Mouse (Mus musculus) central nervous system, embryonic 14 days (tissue): ENCODE measurements around the gene Rabepk. TPM values are rescaled to one million over a fixed set of nuclear protein-coding genes. Genes with fewer than 3 reads are reported as not detected.

Experiments
- polyA plus RNA-seq: library from polyadenylated mRNA; depleted of rRNA; stranded (reverse); fragments of >200 nt; gene quantifications from 2 replicates; pipeline ENCODE4 v1.2.3, GENCODE M21; 2012; rRNA removed

The Rabepk gene
- 22.8 and 24.4 TPM in 2 replicates for polyA plus RNA-seq

DNA sequence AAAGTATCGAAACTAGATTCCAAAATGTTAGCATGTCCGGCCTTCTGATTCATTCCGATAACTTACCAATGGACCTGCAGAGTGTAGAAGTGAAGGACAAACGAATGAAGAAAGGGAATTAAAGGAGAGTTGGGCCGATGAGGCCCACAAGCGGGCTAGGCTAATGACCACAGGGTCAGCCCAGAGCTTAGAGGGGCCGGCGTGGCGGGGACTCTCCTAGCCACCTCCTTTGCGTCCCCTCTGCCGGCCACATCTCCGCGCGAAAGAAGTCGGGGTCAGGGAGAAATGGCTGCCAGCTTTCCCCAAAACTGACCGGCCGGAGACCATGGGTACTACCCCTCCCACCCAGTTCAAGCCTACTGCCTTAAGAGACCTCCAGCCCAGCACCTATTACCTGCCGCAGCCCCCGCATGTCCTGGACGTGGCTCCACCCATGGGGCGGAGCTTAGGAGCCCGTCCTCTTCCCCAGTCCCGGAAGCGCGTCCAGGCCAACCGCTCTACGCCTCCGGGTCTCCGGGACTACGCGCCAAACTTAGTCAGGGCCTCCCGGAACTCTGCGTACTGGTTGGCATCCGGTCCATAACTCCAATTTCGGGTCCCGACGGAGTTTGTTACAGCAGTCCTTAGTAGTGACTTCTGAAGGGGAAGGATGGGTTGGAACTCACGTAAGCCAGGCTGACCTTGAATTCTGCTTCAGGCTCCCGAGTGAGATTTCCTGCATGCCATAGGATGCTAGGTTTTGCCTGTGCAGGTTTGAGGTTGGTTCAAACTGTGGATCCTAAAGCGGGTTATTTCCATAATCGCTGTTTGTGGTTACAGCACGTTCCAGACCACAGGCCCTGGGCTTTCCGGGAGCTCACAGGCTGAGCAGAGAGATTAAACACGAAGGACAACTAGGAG, at the start of gene Rabepk:
Rabepk (minus strand) TSS at position 556 of the 900 bp plus-strand sequence.

DNA sequence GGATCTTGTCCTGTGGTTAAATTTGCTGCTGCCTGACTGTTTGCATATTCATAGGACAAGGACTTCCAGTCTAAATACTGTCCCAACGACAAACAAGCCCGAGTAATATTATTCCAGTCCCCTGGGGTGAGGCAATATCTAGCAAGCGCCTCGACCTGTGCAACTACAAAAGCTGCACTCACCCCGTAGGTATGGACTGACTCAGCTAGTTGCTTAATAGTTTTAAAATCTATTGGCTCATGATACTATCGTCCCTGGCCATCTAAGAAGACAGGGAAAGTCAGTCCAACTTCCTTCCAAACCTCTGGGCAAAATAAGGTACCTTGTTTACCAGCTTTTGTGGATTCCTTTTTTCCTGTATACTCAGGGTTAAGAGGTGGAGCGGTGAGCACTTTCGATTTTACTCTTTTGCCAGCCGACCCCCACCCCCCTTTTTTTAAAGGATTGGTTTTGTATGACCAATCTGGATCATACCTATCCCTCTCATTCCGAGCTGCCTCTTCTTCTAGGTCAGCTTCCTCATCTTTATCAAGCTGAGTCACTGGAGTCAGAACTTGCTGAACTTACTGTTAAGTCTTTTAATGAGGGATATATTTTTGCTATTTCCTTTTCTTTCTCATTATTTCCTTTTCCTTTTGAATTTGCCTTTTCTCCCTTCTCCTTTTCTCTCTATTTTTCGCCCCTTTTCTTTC, 33.2 kb upstream of the Rabepk start, which contains the start of gene Gm34653:
Gm34653 (plus strand) TSS at position 242 of the 692 bp plus-strand sequence.

DNA sequence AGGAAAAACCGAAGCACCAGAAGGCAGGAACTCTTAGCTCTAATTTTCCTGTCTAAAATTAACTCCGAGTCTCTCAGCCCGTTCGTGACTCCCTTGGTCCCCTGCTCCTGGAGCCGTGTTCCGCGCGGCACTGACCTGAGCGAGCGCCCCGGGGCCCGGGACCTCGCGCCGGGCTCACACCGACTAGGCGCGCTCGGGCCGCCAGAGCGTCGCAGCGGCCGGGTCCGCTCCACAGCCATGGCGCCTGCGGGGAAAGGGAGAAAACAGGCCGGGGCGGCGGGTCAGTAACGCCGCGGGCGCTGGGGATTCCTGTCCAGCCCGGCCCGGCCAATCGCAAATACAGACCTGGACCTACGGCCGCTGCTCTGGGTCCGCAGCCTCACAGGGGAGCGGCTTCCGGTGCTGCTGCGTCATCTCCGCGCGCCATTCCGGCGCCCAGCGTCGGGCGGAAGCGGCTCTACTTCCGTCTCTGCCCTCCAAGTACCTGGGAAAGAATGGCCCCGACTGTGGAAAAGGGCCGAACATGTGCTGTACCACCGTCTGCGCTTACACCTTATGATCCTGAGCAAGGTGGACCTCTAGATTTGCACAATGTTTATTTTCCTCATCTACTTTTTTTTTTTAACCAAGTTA, 26.2 kb upstream of the Rabepk start, which contains the start of gene Fbxw2:
Fbxw2 (minus strand) TSS at position 485 of the 633 bp plus-strand sequence.

DNA sequence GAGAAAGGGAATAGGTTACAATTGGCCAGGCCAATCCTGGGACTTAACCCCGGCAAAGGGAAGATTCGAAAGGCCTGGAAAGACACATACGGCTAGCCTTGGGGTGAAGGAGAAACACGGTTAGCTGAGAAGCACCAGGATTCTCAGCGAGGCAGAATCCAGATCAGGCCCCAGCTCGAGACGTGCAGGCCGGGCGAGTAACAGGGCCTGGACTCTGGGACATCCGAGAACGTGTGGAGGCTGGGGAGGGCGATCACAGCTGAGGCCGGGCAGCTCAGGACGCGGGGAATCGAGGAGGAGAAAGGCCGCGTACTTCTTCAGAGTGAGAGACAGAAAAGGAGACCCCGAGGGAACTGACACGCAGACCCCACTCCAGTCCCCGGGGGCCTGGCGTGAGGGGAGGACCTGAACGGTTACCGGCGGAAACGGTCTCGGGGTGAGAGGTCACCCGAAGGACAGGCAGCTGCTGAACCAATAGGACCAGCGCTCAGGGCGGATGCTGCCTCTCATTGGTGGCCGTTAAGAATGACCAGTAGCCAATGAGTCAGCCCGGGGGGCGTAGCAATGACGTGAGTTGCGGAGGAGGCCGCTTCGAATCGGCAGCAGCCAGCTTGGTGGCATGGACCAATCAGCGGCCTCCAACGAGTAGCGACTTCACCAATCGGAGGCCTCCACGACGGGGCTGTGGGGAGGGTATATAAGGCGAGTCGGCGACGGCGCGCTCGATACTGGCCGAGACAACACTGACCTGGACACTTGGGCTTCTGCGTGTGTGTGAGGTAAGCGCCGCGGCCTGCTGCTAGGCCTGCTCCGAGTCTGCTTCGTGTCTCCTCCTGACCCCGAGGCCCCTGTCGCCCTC, 28.1 kb downstream of the Rabepk start, which contains the start of gene Hspa5:
Hspa5 (plus strand) TSS at position 603 of the 859 bp plus-strand sequence.

DNA sequence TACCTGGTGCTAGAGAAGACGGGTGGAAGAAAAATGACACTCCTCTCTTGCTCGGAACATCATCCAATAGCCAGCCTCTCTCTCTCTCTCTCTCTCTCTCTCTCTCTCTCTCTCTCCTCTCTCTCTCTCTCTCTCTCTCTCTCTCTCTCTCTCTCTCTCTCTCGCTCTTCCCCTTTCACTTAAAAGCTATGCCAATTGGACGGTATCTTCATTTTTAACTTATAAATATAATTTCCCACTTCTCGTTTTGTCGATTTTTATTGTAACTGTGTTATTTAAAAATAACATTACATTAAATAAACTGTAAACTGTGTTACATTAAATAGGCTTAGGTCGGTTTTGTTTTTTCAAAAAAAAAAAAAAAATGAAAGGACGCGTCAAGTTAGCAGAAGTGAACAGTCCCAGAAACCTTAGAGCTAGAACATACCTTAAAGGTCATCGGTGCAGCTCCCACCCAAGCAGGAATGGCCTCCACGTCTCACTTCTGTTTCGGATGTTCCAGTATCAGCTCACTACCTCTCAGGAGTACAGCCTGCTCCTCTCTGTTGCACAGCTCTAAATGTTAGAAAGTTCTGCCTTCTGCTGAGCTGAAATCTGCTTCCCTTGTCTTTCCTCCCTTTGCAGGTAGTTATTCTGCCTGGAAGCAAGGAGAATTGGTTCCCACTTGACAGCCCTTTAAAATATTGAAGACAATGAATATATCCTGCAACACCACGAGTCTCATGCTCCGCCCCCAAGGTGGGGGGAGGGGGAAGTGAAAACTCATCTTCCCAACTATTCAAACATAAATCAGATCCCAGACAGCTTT, 45.0 kb downstream of the Rabepk start, which contains the start of gene Gapvd1:
Gapvd1 (minus strand) TSS at position 682 of the 808 bp plus-strand sequence.

Other genes starting within 250 kb of the Rabepk start
- gene Gapvd1, start 44.7 kb downstream of the Rabepk start, polyA plus RNA-seq: 52.8 TPM in 2 replicates
- gene Hspa5, start 27.9 kb downstream of the Rabepk start, polyA plus RNA-seq: 378 and 533 TPM in 2 replicates
- gene Fbxw2, start 26.4 kb upstream of the Rabepk start, polyA plus RNA-seq: 60.1 and 67.5 TPM in 2 replicates
- 0.06 and 0.08 TPM in 2 replicates for gene Gm34653, start 33.1 kb upstream of the Rabepk start, polyA plus RNA-seq
- 0.17 and 0.21 TPM in 2 replicates for gene Cutal, start 74.5 kb upstream of the Rabepk start, polyA plus RNA-seq
- 51.5 and 54.6 TPM in 2 replicates for gene Psmd5, start 75.1 kb upstream of the Rabepk start, polyA plus RNA-seq
- gene Phf19, start 114.1 kb upstream of the Rabepk start, polyA plus RNA-seq: 4.2 and 5.0 TPM in 2 replicates
- gene Traf1, start 161.9 kb upstream of the Rabepk start, polyA plus RNA-seq: 1.4 and 3.7 TPM in 2 replicates